Mouse (Mus musculus) heart, adult 2 months (tissue): ENCODE measurements around the gene Snrnp35.

Experiments
- CTCF ChIP-seq: fragments of 200-600 bp; IDR thresholded peaks from 2 replicates; pipeline ENCODE4 v1.8.1; 2022; ENCODE audit warnings: antibody characterized with exemption, mild to moderate bottlenecking, moderate library complexity
- POLR2A ChIP-seq: fragments of 200-500 bp; IDR thresholded peaks from 2 replicates; pipeline ENCODE4 v1.6.1; 2011; ENCODE audit warnings: mild to moderate bottlenecking, low read depth, low read length, control low read depth; ENCODE audit not compliant: insufficient read depth

DNA sequence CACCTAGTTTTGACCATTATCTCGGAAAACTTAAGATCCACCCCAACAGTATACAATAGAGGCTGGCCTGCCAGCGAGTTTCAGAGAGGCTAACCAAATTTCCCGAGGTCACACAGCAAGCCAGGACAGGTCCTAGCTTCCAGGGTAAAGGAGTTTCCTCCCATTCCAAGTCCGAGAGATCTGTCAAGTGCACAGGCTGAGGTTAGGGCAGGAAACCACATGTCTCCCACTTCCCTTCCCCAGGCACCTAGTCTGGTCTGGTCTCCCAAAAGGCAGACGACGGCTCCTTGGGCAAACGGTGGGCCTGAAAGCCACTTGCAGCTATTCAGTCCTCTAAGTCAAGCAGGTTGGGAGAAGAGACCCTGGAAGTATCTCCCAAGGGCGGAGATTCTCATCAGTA is 46.8 kb downstream of the Snrnp35 start:
- TF ChIP-seq CTCF (no peak), POLR2A (no peak)
